Mouse (Mus musculus): ENCODE data around the gene Pdhx.

GRCm38 (mm10) chr2:103004599-103004998 lies 68.7 kb downstream of the Pdhx start:
- TF ChIP-seq CTCF (IDR thresholded peaks at IDR 0.05; ENCODE audit: low read depth, low read length) = no peak
- no peak for TF ChIP-seq POLR2A (IDR thresholded peaks at IDR 0.05; ENCODE audit: extremely low read depth, insufficient read depth, low read length)
